8 mouse cellular contexts compared by ENCODE assay signal in the genomic region with DNA sequence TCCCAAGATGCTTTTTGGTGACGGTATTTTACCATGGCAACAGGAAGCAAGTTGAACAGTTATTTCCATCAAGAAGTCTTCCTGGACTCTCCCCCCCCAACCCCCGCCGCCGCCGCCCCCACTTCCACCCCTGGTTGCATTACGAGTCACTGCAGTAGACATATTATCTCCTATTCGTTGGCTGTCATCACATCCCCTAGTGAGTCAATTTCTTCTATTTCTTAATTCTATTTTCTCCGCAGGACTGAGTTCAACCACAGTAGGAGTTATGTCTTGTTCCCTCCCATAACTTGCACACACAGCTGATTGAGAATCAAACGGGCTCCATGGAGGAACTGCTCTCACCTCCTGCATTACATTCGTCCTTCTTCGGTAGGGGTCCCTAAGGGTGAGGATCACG. TPM values are rescaled to one million over a fixed set of nuclear protein-coding genes. Genes with fewer than 3 reads are reported as not detected.
DNase-seq lines count a peak whose midpoint lies in the region; ATAC-seq and TF ChIP-seq lines count a peak whose summit lies in the region.

No protein-coding gene starts in this region.

- H3K9me3 ChIP-seq in hindbrain, embryonic 15.5 days = no peaks in the 10 kb centered on the region
- H3K9me3 ChIP-seq in midbrain, embryonic 13.5 days = no peaks in the 10 kb centered on the region

- peak overlapping the region; percentile 83 for H3K9ac ChIP-seq in hindbrain, embryonic 15.5 days
- peak overlapping the region; percentile 87 for H3K9ac ChIP-seq in midbrain, embryonic 13.5 days (replicated peaks)

- DNase-seq in kidney, adult 9 months = peak; percentile 9
- DNase-seq in kidney, postnatal 36 days = no peak
- DNase-seq in adrenal gland, postnatal 25 days = no peak
- no peak for DNase-seq in cerebellum, adult 18-20 months
- no peak for DNase-seq in layer of hippocampus, adult 18-20 months (ENCODE audit: low spot score in 2 of 2)

- no peak overlapping the region for H3K27ac ChIP-seq in bone marrow, adult 2 months (ENCODE audit: control insufficient read depth, insufficient read depth, low read depth, low read length, poor library complexity)
- no peak overlapping the region for H3K27ac ChIP-seq in hindbrain, embryonic 15.5 days (replicated peaks)
- H3K27ac ChIP-seq in midbrain, embryonic 13.5 days = no peak overlapping the region

- peaks cover 4% of the 10 kb centered on the region; the same call in 1 of the 2 replicates for H3K36me3 ChIP-seq in hindbrain, embryonic 15.5 days
- peaks cover 9% of the 10 kb centered on the region for H3K36me3 ChIP-seq in midbrain, embryonic 13.5 days

- H3K4me3 ChIP-seq in bone marrow, adult 2 months (replicated peaks; ENCODE audit: control insufficient read depth, low read depth, low read length) = peak overlapping the region; percentile 95
- peak overlapping the region; percentile 79 for H3K4me3 ChIP-seq in hindbrain, embryonic 15.5 days
- peak overlapping the region; percentile 79 for H3K4me3 ChIP-seq in midbrain, embryonic 13.5 days (replicated peaks)

- peak overlapping the region; percentile 90 for H3K4me2 ChIP-seq in hindbrain, embryonic 15.5 days
- peak overlapping the region; percentile 89 for H3K4me2 ChIP-seq in midbrain, embryonic 13.5 days (replicated peaks)

- H3K4me1 ChIP-seq in bone marrow, adult 2 months (ENCODE audit: control insufficient read depth, insufficient read depth, low read length) = peaks cover 2% of the 10 kb centered on the region
- H3K4me1 ChIP-seq in hindbrain, embryonic 15.5 days (replicated peaks) = peaks cover 23% of the 10 kb centered on the region
- peaks cover 23% of the 10 kb centered on the region for H3K4me1 ChIP-seq in midbrain, embryonic 13.5 days (replicated peaks)

- 14% methylated on average over 12 of the region's 12 CpGs for WGBS in bone marrow, adult 2 months
- WGBS in hindbrain, embryonic 15.5 days = 48% methylated on average over 12 of the region's 12 CpGs
- 46% methylated on average over 12 of the region's 12 CpGs for WGBS in midbrain, embryonic 13.5 days

- no peak for ATAC-seq in hindbrain, embryonic 15.5 days (ENCODE audit: low FRiP score, low read depth)
- no peak for ATAC-seq in midbrain, embryonic 13.5 days

- no peak for TF ChIP-seq POLR2A in bone marrow, adult 2 months (IDR thresholded peaks at IDR 0.05; ENCODE audit: borderline replicate concordance, control insufficient read depth, low read depth, low read length)

- TF ChIP-seq CTCF in bone marrow, adult 2 months (IDR thresholded peaks at IDR 0.05; ENCODE audit: control insufficient read depth, insufficient read depth, low read length) = no peak

- no peaks in the 10 kb centered on the region for H3K27me3 ChIP-seq in hindbrain, embryonic 15.5 days
- H3K27me3 ChIP-seq in midbrain, embryonic 13.5 days = no peaks in the 10 kb centered on the region

RNA-seq across cellular contexts. Expression of gene Cinp, which starts 0.8 kb away (rescaled TPM):
- 30.1 and 37.1 TPM in 2 replicates for polyA plus RNA-seq in bone marrow, adult 2 months (2011; ENCODE audit: insufficient read depth, insufficient read length, low replicate concordance, missing spikeins)
- polyA plus RNA-seq in hindbrain, embryonic 15.5 days (2015; fragmentation: Nextera tagmentation; extraction: Ambion mirVana) = 83.6 and 85.1 TPM in 2 replicates
- polyA plus RNA-seq in midbrain, embryonic 13.5 days (2015; fragmentation: Nextera tagmentation; extraction: Ambion mirVana) = 64.7 and 67.4 TPM in 2 replicates
- 35.8 and 43.9 TPM in 2 replicates for total RNA-seq in adrenal gland, postnatal 25 days (2021)
- total RNA-seq in layer of hippocampus, adult 18-20 months (2021) = 10 to 100 TPM; 52.6 to 59.9 TPM

RNA-seq across cellular contexts. Expression of gene Tecpr2, which starts 1.0 kb away (rescaled TPM):
- polyA plus RNA-seq in bone marrow, adult 2 months (2011; ENCODE audit: insufficient read depth, insufficient read length, low replicate concordance, missing spikeins) = 3.6 and 6.1 TPM in 2 replicates
- 7.3 and 7.6 TPM in 2 replicates for polyA plus RNA-seq in hindbrain, embryonic 15.5 days (2015; fragmentation: Nextera tagmentation; extraction: Ambion mirVana)
- 6.2 and 6.8 TPM in 2 replicates for polyA plus RNA-seq in midbrain, embryonic 13.5 days (2015; fragmentation: Nextera tagmentation; extraction: Ambion mirVana)
- 9.5 and 10.1 TPM in 2 replicates for total RNA-seq in adrenal gland, postnatal 25 days (2021)
- 10 to 100 TPM; 41.1 to 42.3 TPM for total RNA-seq in layer of hippocampus, adult 18-20 months (2021)

RNA-seq across cellular contexts. Expression of gene Zfp839, which starts 38.1 kb away (rescaled TPM):
- polyA plus RNA-seq in bone marrow, adult 2 months (2011; ENCODE audit: insufficient read depth, insufficient read length, low replicate concordance, missing spikeins) = 2.1 and 6.7 TPM in 2 replicates
- polyA plus RNA-seq in hindbrain, embryonic 15.5 days (2015; fragmentation: Nextera tagmentation; extraction: Ambion mirVana) = 4.4 and 4.8 TPM in 2 replicates
- polyA plus RNA-seq in midbrain, embryonic 13.5 days (2015; fragmentation: Nextera tagmentation; extraction: Ambion mirVana) = 3.9 and 4.3 TPM in 2 replicates
- 16.3 and 17.7 TPM in 2 replicates for total RNA-seq in adrenal gland, postnatal 25 days (2021)
- total RNA-seq in layer of hippocampus, adult 18-20 months (2021) = 10 to 100 TPM; 10.4 to 11.4 TPM

RNA-seq across cellular contexts. Expression of gene Mok, which starts 47.4 kb away (rescaled TPM):
- polyA plus RNA-seq in bone marrow, adult 2 months (2011; ENCODE audit: insufficient read depth, insufficient read length, low replicate concordance, missing spikeins) = not detected in 2 replicates
- polyA plus RNA-seq in hindbrain, embryonic 15.5 days (2015; fragmentation: Nextera tagmentation; extraction: Ambion mirVana) = 14.0 and 16.0 TPM in 2 replicates
- 12.1 and 12.2 TPM in 2 replicates for polyA plus RNA-seq in midbrain, embryonic 13.5 days (2015; fragmentation: Nextera tagmentation; extraction: Ambion mirVana)
- 1.4 and 1.5 TPM in 2 replicates for total RNA-seq in adrenal gland, postnatal 25 days (2021)
- 10 to 100 TPM in 1 of 2 experiments, 1 to 10 TPM in 1; 9.6 to 11.9 TPM for total RNA-seq in layer of hippocampus, adult 18-20 months (2021)
